Mouse (Mus musculus): ENCODE data around the gene Ntn5.
"Not testable (repeated sequence)": the region's sequence is repeated elsewhere in the genome, so short reads cannot be mapped to it uniquely, and the experiment has no call there.

Gene Ntn5

DNA sequence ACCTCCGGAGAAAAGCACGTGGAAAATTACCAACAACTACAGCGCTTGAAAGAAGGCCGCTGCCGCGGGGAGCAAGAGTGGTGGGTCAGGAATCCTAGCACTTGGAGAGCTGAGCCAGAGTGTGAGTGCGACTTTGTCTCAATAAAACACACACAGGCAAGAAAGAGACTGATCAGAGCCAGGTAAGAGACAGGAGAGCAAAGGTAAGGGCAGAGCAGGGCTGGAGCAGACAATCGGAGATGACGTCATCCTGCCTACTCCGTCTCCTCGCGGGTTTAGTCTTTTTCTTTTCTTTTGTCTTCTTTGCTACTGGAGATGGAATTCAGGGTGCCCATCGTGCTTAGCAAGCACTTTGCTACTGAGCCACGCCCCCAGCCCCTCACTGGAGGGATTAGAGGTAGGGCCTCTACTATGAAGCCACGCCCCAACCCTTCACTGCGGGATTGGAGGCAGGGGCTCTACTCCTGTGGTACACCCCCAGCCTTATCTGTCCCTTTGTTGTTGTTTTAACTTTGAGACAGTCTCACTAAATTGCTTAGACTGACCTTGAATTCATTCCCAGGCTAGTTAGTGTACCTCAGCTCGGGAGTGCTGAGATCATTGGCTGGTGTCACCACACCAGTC, 29.3 kb upstream of the Ntn5 start:
- no peak for DNase-seq (ENCODE audit: low spot score in 2 of 2)

DNA sequence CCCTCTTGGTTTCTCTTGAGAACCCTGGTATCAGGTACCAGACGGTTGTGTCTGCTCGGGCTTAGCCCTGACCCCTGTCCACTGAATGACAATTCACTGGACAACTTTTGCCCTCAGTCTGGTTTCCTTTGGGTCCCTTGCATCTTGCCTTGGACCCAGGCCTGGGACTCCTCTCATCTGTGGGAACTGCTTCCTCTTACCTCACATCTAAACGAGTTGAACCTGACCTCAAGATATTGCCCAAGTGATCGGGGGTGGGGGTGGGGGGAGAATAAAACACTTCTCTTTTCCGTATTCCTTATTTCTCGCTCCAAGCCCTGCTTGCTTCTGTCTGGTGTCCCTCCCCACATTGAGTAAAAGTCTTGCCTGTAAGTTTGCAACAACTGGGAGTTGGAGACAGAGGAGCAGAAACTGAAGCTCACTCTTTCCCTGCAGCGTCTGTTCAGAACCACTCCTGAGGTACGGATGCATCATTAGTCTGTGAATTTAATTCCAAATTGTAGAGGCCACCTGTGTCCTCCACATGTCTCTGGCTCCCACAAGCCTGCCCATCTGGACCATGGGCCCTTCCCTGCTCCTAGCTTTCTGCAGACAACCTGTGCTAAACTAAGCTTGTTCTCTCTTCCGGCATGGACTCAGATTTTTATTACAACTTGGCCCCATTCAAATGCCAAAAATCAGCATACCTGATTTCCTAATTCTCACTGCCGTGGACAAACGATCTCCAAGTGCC, 22.9 kb upstream of the Ntn5 start:
- DNase-seq (ENCODE audit: low spot score in 2 of 2): no peak

DNA sequence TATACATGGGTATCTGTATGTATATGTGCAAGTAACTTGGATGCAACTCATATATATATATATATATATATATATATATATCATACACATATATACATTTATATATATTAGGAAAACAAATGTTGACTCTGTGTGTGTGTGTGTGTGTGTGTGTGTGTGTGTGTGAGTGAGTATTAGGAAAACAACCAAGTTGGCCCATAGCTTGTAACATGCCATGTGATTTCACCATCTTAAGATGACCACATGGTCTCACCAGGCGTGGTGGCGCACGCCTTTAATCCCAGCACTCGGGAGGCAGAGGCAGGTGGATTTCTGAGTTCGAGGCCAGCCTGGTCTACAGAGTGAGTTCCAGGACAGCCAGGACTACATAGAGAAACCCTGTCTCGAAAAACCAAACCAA, 22.1 kb upstream of the Ntn5 start:
- not testable (repeated sequence) for DNase-seq (ENCODE audit: low spot score in 2 of 2)

DNA sequence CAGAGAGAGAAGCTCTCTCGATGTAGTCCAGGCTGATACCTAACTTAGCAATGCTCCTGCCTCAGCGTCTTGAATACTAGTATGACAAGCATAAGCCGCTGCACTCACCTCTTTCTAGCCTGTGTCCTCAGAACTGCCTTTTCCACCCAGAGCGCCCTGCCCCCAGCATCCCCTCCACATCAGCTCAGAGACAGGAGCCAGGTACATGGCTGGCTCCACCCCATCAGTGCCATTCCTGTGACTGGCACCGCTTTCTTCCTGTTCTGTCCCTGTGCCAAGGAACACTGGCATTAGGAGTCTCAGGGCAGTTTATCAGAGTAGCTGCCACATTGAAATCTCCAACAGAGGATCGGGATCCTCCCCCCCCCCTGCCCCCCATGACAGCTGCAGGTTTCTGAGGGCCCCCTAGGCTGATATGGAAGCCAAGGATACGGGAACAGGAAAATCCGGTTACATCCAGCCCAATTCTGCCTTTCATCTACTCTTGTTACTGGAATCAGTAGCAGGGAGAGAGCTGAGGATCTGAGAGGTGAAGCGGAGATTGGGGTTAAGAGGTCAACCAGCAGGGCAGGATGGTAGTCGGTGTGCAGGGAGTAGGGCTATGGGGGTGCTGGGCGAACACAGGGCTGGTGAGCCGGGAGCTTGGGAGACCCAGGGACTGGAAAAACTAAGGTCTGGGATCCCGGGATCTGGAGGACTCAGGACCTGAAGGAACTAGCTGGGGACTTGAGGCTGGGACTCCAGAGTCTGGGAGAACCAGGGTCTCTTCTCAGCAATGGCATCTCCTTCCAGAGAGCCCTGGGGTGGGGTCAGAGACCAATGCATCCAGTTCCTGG, 18.3 kb upstream of the Ntn5 start:
- DNase-seq (ENCODE audit: low spot score in 2 of 2): no peak

DNA sequence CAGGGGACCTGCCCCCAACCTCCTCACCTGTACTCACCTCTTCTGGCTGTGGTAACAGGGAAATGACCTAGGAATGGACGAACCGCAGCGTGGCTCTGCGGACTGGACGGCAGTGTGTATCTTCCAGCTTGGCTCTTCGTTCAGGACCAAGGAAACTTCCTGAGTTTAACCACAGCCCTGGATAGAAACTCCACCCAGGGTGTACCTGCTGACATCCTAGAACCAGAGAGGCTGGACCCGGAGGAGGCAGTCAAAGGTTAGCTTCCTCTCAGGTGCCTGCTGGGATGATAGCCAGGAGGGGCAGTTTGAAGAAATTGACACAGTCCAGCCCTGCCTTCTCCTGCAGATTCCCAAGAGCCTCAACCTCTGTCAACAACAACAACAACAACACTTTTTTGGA, 17.7 kb upstream of the Ntn5 start, which contains the start of gene Fut2:
Gene Fut2, minus strand, starts transcription at position 234 of the 400 bp plus-strand sequence.
- no peak for DNase-seq (ENCODE audit: low spot score in 2 of 2)

DNA sequence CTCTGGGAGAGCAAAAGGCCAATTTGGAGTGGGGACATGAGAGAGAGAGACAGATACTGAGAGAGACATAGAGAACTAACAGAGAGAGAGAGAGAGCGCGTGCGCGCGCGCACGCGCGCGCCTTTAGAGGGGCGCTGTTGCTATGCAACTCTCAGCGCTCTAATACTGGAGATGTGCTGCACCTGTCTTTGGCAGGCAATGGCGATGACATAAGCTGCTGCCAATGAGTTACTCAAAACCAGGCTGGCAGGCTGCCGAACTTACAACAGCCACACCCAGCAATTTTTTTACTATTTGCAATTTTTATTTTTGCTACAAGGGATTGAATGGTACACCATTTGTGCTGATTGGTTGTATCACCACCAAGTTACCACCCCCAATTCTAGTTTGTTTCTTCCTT, 16.1 kb upstream of the Ntn5 start:
- DNase-seq (ENCODE audit: low spot score in 2 of 2): no peak

DNA sequence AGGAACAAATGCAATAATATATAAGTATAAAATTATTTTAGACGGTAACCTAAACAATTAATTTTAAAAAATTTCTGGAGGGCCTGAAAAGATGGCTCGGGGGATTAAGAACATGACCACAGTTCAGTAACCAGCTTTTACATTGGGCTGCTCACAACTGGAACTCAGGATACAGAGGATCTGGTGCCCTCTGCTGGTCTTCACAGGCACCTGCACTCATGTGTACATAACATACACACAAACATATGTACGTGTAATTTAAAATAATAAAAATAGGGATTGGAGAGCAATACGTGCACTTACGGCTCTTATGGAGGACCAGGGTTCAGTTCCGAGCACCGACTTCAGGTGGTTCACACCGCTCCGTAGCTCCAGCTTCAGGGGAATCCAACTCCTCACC, 14.9 kb upstream of the Ntn5 start:
- DNase-seq (ENCODE audit: low spot score in 2 of 2): no peak

DNA sequence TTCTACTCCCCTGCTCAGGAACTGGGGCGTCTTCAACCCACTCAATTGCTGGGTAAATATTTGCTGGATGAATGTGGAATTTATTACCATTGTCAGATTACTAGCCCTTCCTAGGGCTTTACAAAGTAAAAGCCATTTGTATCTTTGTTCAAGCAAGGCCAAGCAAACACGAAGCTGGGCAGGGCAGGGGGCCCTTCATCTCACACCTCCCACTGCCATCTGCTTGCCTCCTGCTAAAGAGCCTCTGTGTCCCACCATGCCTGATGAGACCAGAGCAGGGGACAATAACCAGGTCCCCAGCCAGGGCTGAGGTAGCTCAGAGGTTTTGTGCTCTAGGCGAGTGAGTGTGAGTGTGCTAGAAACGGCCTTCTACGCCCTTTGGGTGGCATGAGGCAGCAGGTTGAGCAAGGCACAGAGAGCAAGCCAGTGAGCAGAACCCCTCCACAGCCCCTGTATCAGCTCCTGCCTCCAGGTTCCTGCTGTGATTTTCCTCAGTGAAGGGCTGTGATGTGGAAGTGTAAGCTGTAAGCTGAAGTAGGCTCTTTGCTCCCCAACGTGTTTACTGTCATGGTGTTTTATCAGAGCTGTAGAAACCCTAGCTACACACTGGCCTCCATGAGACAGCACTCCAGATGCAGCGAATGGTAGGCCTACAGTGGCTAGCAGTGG, 6.1 kb upstream of the Ntn5 start:
- no peak for DNase-seq (ENCODE audit: low spot score in 2 of 2)

DNA sequence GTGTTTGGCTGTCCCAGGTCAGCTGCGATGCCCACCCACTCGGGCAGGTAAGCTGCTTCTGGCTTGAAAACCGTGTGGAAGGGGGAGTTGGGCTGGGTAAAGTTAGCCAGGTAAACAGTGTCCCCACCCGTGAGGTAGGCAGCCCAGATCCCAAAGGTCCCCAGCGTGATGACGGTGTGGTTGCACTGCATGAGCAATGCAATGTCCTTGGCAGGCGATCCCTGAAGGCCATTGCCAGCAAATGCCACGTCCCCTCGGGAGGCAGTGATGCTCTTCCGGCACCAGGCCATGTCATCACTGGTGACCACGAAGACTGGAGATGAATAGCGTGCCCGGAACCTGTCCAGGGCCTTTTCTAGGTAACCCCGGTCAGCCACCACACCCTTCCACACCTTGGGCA, 5.3 kb upstream of the Ntn5 start:
- DNase-seq (ENCODE audit: low spot score in 2 of 2): no peak

DNA sequence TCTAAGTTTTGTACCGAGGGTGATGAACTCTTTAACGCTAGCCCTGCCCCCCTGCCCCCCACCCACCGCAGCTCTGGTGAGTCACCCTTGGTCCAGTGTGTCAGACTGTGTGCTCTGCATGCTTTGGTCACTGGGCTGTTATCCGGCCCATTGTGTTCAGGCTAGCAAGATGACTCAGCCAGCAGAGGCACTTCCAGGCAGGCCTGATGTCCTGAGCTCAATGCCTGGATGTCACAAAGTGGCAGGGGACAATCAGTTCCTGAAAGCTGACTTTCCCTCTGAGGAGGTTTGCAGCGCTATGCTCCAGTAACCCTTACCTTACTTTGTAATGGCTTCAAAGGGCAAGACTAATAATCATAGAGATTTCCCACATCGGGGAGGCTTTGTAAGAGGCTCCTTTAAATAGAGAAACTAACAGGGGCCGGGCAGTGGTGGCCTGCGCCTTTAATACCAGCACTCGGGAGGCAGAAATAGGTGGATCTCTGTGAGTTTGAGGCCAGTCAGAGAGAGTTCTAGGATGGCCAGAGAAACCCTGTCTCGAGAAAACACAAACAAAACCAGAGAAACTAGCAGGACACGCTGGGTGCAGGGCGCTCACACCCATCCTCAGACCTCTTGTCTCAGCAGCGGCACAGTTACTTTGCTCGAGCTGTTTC, 3.7 kb upstream of the Ntn5 start:
- peak; percentile 69 to 78 for DNase-seq (ENCODE audit: low spot score in 2 of 2)

DNA sequence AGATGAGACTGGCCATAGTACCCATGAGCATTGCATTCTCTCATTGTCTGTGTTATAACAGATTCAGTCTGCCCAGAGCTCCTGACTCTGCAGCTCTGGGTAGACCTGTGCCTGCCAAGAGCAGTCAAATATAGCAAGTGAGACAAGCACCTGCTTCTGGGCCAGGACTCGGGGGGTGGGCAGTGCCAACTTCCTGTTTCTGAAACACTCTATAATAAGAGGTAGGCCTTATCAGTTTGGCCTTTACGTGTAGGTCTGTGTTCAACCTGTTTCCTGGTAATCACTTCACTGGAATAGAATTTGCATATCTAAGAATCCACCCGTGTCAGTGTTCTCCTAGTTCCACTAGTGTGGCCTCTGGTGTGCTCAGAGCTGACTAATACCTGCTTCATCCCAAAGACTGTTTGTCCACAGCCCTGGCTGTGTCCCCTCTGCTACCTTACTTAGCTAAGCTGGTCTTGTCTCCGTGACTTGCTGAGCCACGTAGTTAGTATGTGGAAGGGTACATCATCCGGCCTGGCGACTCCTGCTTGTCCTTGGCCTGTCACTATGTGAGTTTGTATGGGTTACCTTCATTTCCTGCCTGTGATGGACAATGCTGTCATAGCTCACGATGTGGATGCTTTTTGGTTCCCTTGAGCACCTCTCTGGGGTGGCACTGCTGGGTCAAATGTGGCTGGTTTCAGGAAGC, 2.6 kb upstream of the Ntn5 start:
- peak; percentile 74 to 79 for DNase-seq (ENCODE audit: low spot score in 2 of 2)

DNA sequence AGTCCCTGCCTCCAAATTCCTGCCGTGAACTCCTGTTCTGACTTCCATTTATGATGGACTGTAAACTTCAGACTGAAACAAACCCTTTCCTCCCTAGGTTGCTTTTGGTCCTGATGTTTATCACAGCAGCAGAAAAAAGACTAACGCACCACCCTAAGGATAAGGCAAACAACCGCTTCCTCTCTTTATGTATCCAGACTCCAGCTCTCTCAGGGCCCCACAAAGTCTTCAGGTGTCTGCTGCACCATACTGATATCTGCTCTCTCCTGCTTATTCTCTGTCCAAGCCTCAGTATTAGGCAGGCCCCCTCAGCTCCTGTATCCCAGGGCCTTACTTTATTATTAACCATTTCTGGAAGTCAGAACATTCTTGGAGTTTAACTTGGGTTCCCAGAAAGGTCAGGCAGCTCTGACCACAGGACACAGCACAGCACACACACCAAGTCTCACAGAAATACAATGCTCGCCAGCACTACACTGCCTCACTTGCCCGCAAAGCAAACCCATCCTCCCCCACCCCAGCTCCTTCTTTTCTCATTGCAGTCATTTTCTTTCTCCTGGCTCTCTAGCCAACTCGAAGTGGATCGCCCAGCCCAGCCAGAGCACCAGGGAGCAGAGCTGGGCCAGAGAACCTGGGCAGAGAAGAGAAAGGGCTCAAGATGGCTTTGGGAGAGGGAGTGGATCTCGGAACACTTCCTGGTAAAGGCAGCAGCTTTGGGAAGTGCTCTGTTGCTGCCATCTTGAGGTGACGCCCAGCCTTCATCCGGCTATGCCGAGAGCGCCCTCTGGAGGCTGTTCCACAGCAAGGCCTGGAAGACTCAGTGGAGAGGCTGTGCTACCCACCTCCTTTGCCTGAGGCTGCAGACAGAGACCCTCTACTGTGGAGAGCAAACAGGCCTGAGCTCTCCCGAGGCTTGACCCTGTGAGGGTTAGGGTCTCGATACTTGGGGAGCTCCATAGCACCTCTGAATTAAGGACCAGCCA, 1.4 kb upstream of the Ntn5 start:
- peak; percentile 77 to 83 for DNase-seq (ENCODE audit: low spot score in 2 of 2)

DNA sequence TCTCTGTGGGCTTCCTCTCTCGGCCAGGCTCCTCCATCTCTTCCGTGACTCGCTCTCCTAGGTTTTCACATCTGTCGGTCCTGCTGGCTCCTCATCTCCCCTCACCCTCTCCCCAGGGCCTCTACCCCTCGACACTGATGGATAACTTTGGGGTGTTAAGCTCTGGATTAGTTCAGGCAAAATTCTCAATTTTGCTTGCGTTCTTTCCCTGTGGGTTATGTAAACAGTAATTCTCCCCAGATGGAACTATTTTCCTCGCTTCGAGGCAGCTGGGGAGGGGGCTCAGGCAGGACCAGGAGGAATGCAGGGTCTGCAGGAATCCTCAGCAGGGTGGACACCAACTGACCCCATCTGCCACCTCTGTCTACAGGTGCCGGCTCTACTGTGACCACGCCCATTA, 2.0 kb downstream of the Ntn5 start:
- DNase-seq (ENCODE audit: low spot score in 2 of 2): no peak

DNA sequence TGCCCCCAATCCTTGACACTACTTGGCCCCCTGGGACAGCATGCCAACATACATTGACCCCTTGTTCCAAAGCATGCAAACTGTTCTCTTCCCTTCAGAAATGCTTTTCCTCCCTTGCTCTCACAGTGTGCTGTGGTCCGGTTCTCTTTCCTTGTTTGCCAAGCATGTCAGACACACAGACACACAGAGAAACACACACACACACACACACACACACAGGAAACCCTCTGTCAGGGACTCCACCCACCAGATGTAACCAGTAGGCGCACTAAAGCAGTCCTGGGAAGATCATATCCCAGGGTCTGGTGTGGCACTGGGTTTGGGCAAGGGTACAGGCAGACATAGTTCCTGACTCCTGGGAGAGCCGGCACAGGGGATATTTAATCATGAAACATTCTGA, 3.0 kb downstream of the Ntn5 start:
- no peak for DNase-seq (ENCODE audit: low spot score in 2 of 2)

DNA sequence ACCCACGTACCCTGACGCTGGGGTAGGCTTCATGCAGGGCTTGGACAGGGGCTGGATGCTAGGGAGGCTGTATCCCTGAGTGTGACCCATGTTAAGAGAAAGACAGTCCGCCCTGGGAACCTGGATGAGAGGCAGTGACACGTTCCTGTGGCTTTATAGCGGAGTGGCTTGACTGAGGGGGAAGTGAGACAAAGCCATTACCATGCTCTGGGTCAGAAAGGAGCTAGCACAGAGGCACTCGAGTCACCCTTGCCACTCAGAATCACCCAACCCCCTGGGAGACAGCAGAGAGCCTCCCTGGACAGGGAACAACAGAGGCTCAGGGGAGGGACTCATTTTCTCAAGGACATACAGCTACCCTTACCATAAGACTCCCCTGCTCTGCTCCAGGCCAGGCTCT, 5.3 kb downstream of the Ntn5 start:
- DNase-seq (ENCODE audit: low spot score in 2 of 2): no peak

DNA sequence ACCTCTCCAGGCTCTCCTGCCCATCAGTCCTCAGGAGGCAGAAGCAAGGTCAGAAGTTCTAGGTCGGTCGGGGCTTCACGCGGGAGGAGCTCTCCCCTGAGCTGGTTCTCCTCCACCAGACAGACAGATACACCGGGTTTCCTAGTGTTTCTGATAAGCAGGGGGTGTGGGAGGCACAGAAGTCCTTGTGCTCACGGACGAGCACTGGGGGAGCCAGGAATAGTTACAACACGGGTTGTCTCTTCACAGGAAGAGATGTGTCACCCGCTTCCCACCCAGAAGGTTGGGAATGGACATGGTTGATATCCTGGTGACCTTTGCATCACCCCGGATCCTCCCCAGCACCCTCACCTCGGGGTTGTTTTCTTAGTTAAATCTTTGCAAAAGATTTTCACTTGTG, 6.0 kb downstream of the Ntn5 start:
- DNase-seq (ENCODE audit: low spot score in 2 of 2): no peak

DNA sequence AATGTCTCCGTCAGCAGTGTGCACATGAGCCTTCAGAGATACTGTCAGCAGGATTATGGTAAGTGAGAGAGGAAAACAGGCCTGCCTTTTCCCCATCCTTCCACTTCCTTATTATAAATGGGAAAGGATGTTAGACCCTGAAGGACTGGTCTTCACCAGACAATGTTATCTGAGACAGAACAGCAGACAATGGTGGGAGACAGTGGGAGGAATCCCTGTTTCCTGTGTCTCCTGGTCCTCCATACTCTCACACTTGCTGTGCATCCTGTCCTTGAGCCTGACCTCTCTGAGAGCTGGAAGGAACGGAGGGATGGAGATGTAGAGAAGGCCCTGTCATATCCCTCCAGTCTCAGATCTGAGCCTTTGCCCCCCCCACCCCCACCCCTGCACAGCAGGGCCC, 8.5 kb downstream of the Ntn5 start:
- no peak for DNase-seq (ENCODE audit: low spot score in 2 of 2)

DNA sequence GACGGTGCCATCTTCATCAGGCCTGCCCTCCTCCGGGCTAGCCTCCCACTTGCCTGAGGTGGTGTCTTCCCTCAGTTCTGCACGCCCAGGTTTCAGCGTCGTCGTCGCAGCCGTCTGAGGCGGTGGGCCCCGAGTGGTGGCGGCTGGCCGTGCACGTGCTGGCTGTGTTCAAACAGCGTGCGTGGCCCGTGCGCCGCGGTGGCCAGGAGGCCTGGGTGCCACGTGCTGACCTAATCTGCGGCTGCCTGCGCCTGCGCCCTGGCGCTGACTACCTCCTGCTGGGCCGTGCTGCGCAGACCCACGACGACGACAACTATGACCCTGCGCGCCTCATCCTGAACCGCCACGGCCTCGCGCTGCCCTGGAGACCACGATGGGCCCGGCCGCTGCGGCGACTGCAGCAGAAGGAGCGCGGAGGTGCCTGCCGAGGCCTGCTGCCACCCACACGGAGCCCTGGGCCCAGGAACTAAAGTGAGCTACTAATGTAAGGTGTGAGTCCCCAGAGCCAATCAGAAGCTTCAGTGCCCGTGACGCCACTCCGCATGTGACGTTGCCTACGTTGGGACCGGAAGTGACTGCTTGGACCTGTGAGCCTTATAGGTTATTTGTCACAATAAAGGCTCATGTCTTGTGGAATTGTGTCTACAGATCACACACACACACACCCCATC, 10.2 kb downstream of the Ntn5 start, which contains the start of gene Sec1:
Gene Sec1, minus strand, starts transcription at position 482 of the 671 bp plus-strand sequence.
- DNase-seq (ENCODE audit: low spot score in 2 of 2): no peak

DNA sequence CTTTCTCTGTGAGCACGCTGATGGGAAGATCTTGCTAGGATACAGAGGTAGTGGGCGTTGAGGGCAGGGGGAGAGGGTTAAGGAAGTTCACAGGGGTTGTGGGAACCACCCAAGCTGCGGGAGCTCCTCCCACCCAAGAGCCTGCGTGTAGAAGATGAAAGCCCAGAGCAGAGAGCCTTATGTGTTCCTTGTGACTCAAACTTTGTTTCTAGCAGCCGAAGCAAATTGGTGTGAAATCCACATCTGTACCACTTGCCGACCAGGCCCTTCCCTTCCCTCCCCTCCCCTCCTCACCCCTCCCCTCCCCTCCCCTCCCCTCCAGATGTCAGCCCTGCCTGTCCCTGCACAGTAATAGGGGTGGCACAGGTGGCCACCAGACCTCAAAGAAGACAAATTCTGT, 11.3 kb downstream of the Ntn5 start:
- no peak for DNase-seq (ENCODE audit: low spot score in 2 of 2)
